Mouse (Mus musculus): Measurements from ENCODE around the gene Nfam1. TPM values are rescaled to one million over a fixed set of nuclear protein-coding genes. Genes with fewer than 3 reads are reported as not detected.

Nfam1 gene
- 9.4 and 10.4 TPM in 2 replicates for polyA plus RNA-seq (2015; fragmentation: Nextera tagmentation; extraction: Ambion mirVana)

DNA sequence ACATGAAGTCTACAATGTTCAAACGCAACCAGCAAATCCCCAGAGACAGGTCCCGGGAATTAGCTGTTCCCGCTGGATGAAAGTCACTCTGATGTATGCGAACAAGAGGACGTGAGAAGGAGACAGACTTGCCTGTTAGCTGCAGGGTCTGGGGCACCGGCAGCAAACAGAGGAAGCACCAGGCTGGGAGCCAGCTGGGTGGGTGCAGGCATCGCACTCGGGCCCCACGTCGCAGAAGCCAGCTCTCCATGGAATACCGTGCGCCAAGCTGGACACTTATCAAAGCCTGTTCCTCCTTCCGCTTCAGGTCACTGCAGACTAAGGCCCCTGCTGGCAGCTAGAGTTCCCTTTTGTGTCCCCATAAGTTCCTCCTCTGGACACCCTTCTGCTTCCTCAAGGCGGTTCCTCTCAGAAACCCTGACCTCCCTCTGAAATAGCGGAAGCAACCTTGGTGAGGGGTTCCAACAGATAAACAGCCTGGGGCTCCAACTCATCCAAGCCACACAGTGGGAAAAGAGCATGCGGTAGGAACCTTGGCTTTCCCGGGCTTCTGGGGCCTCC lies at the start of gene Nfam1:
Gene Nfam1, minus strand, starts transcription at position 326 of the 561 bp plus-strand sequence.
- WGBS (ENCODE audit: insufficient replicate concordance), result 18% methylated on average over 17 of the region's 17 CpGs
- ATAC-seq (peak; percentile 33; the same call in 1 of the 2 replicates), DNase-seq (peak; percentile 48)
- Histone ChIP-seq H3K4me1 (ENCODE audit: insufficient read depth) (peaks cover 17% of the 10 kb centered on the region), H3K4me2 (ENCODE audit: low read depth, low read length) (peak within 1 kb of the TSS; percentile 61), H3K9ac (replicated peaks) (peak within 1 kb of the TSS; percentile 48), H3K27me3 (ENCODE audit: insufficient read depth, low read length) (0 out of 2 replicates have a peak, but pooled peaks cover 5% of the 10 kb centered on the region), H3K27ac (ENCODE audit: low read depth) (peak within 1 kb of the TSS; percentile 77), H3K9me3 (ENCODE audit: low read length) (no peaks in the 10 kb centered on the region), H3K4me3 (ENCODE audit: low read depth, low read length) (peak within 1 kb of the TSS; percentile 48), H3K36me3 (replicated peaks; ENCODE audit: insufficient read depth, low read length) (no peaks in the 10 kb centered on the region)
- TF ChIP-seq CTCF (IDR thresholded peaks at IDR 0.05; ENCODE audit: low read depth) (peak; percentile 24; the same call in 1 of the 2 replicates), EP300 (IDR thresholded peaks at IDR 0.05; ENCODE audit: low read depth) (no peak)

DNA sequence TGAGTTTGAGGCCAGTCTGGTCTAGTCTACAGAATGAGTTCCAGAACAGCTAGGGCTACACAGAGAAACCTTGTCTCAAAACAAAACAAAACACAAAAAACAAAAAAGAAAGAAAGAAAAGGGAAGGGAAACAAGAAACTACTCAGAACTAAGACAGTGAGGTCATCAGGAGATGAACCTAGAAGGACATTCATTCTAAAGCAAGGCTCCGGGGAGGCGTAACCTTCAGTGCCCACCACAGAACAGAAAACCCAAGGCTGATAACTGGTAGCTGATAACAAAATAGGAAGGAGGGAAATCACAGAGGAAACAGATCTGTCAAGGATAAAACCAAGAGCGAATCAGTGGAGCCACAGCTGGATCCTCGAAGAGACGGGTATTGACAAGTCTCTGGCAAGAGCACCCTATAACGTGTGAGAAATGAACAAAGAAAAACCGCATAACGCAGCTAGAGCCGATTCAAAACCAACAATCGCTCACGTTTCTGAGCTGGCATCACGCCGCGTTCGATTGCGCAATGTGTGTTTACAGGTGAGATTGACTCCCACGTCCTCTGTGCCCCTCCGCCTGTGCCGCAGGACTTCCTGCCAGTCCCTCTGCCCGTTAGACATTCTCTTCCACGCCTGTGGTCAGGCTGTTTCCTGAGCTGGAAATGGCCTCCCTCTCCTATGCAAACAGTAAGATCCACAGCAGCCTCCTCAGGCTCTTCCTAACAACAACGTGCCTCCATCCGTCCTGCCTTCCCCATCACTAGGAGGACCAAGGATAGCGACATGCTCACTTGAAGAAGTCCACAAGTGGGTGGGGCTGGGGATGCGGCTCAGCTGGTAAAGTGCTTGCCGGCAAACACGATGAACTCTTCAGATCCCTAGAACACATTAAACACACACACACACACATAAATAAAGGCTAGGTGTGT lies 42.8 kb upstream of the Nfam1 start:
- WGBS (ENCODE audit: insufficient replicate concordance), result 10% methylated on average over 27 of the region's 27 CpGs

DNA sequence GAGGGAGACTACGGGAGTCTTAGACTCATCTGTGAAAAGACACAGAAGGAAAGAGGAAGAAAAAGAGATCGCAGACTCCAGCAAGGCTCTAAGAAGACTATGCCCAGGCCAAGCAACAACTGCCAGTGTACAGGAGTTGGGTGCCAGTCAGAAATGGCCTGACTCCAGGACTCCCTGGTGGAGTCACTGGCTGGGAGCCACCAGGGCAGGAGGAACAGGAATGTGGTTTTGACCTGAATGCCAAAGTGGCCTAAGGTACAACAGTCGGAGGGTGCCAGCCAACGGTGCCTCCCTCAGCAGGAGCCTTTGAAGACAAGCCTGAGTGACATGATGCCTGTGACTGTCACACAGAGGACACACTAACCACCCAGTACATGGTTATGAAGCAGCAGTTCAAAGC lies 41.1 kb upstream of the Nfam1 start:
- no peaks in the 10 kb centered on the region for H3K9me3 ChIP-seq (ENCODE audit: low read length)
- no peak overlapping the region for H3K4me2 ChIP-seq (ENCODE audit: low read depth, low read length)
- no peak overlapping the region for H3K4me3 ChIP-seq (ENCODE audit: low read depth, low read length)
- ATAC-seq, result no peak
- TF ChIP-seq EP300 (IDR thresholded peaks at IDR 0.05; ENCODE audit: low read depth) (no peak), CTCF (IDR thresholded peaks at IDR 0.05; ENCODE audit: low read depth) (no peak)
- H3K27me3 ChIP-seq (ENCODE audit: insufficient read depth, low read length), result no peaks in the 10 kb centered on the region
- no peak for DNase-seq
- no peaks in the 10 kb centered on the region for H3K4me1 ChIP-seq (ENCODE audit: insufficient read depth)
- 77% methylated on average over 4 of the region's 4 CpGs for WGBS (ENCODE audit: insufficient replicate concordance)
- H3K9ac ChIP-seq (replicated peaks), result no peak overlapping the region
- H3K36me3 ChIP-seq (replicated peaks; ENCODE audit: insufficient read depth, low read length), result no peaks in the 10 kb centered on the region
- H3K27ac ChIP-seq (ENCODE audit: low read depth), result no peak overlapping the region

More for the DNA sequence above, 42.8 kb upstream of the Nfam1 start:
- ATAC-seq, result no peak
- no peaks in the 10 kb centered on the region for H3K36me3 ChIP-seq (replicated peaks; ENCODE audit: insufficient read depth, low read length)
- H3K4me3 ChIP-seq (ENCODE audit: low read depth, low read length), result no peak overlapping the region
- no peaks in the 10 kb centered on the region for H3K27me3 ChIP-seq (ENCODE audit: insufficient read depth, low read length)
- no peak for TF ChIP-seq EP300 (IDR thresholded peaks at IDR 0.05; ENCODE audit: low read depth)
- TF ChIP-seq CTCF (IDR thresholded peaks at IDR 0.05; ENCODE audit: low read depth), result no peak
- no peak overlapping the region for H3K27ac ChIP-seq (ENCODE audit: low read depth)
- peak; percentile 51 for DNase-seq
- H3K4me2 ChIP-seq (ENCODE audit: low read depth, low read length), result peak overlapping the region; percentile 47
- no peaks in the 10 kb centered on the region for H3K4me1 ChIP-seq (ENCODE audit: insufficient read depth)
- H3K9me3 ChIP-seq (ENCODE audit: low read length), result no peaks in the 10 kb centered on the region
- no peak overlapping the region for H3K9ac ChIP-seq (replicated peaks)

DNA sequence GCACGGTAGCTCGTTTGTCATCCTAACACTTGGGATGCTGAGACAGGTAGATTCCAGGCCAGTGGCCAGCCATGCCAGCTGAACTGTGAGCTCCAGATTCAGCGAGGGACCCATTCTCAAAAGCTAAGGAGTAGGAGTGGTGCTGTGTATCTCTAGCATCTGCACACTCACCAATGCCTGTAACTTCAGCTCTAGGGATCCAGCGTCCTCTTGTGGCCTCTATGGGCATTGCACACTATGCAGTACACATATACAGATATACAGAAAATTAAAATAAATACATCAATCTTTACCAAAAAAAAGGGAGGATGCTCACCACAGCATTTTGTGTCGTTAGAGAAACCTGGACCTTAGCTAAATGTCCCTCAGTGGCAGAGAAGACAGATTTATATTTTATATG lies 38.6 kb upstream of the Nfam1 start:
- TF ChIP-seq CTCF (IDR thresholded peaks at IDR 0.05; ENCODE audit: low read depth), result peak; percentile 47
- no peak for TF ChIP-seq EP300 (IDR thresholded peaks at IDR 0.05; ENCODE audit: low read depth)
- no peak for DNase-seq
- Histone ChIP-seq H3K9me3 (ENCODE audit: low read length) (no peaks in the 10 kb centered on the region), H3K4me3 (ENCODE audit: low read depth, low read length) (no peak overlapping the region), H3K27ac (ENCODE audit: low read depth) (no peak overlapping the region), H3K27me3 (ENCODE audit: insufficient read depth, low read length) (no peaks in the 10 kb centered on the region), H3K9ac (replicated peaks) (no peak overlapping the region), H3K4me2 (ENCODE audit: low read depth, low read length) (no peak overlapping the region), H3K36me3 (replicated peaks; ENCODE audit: insufficient read depth, low read length) (no peaks in the 10 kb centered on the region), H3K4me1 (ENCODE audit: insufficient read depth) (no peaks in the 10 kb centered on the region)
- 82% methylated on average over 5 of the region's 5 CpGs for WGBS (ENCODE audit: insufficient replicate concordance)
- no peak for ATAC-seq

DNA sequence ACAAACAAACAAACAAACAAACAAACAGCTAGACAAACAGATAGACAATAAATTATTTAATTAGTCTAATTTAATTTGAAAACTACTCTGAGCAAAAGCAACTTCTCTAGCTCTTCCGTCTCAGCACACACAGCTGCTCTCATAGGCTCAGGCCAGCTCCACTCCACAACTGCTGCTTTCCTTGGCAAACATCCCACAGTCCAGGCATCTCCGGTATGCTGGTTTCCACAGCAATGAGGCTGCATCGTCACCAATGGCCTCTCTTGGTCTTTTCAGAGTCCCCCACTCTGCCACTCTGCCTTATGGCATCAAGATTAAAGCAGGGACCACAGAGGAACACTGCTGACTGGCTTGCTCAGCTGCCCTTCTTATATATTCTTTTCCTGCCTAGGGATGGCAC lies 37.8 kb upstream of the Nfam1 start:
- Histone ChIP-seq H3K4me2 (ENCODE audit: low read depth, low read length) (no peak overlapping the region), H3K4me3 (ENCODE audit: low read depth, low read length) (no peak overlapping the region), H3K27ac (ENCODE audit: low read depth) (no peak overlapping the region), H3K9ac (replicated peaks) (no peak overlapping the region), H3K9me3 (ENCODE audit: low read length) (no peaks in the 10 kb centered on the region), H3K27me3 (ENCODE audit: insufficient read depth, low read length) (no peaks in the 10 kb centered on the region), H3K36me3 (replicated peaks; ENCODE audit: insufficient read depth, low read length) (no peaks in the 10 kb centered on the region), H3K4me1 (ENCODE audit: insufficient read depth) (no peaks in the 10 kb centered on the region)
- no peak for ATAC-seq
- DNase-seq, result no peak
- 73% methylated on average over 3 of the region's 3 CpGs for WGBS (ENCODE audit: insufficient replicate concordance)
- TF ChIP-seq CTCF (IDR thresholded peaks at IDR 0.05; ENCODE audit: low read depth) (no peak), EP300 (IDR thresholded peaks at IDR 0.05; ENCODE audit: low read depth) (no peak)

DNA sequence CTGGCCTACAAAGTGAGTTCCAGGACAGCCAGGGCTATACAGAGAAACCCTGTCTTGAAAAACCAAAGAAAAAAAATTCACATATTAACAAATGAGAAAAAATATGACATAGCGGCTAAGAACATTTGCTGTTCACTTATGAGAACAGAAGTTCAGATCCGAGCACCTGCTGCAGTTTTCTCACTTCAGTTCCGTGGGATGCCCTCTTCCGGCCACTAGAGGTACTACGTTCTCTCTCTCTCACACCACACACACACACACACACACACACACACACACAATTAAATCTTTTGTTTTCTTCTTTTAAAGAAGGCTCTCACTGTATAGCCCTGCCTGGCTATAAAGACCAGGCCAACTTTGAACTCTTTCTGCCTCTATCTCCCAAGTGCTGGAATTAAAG lies 35.2 kb upstream of the Nfam1 start:
- Histone ChIP-seq H3K9me3 (ENCODE audit: low read length) (no peaks in the 10 kb centered on the region), H3K27me3 (ENCODE audit: insufficient read depth, low read length) (no peaks in the 10 kb centered on the region), H3K4me2 (ENCODE audit: low read depth, low read length) (no peak overlapping the region), H3K27ac (ENCODE audit: low read depth) (no peak overlapping the region), H3K9ac (replicated peaks) (no peak overlapping the region), H3K36me3 (replicated peaks; ENCODE audit: insufficient read depth, low read length) (no peaks in the 10 kb centered on the region), H3K4me1 (ENCODE audit: insufficient read depth) (no peaks in the 10 kb centered on the region), H3K4me3 (ENCODE audit: low read depth, low read length) (no peak overlapping the region)
- TF ChIP-seq CTCF (IDR thresholded peaks at IDR 0.05; ENCODE audit: low read depth), result no peak
- no peak for TF ChIP-seq EP300 (IDR thresholded peaks at IDR 0.05; ENCODE audit: low read depth)
- DNase-seq (no peak), ATAC-seq (no peak)
- 77% methylated on average over 5 of the region's 5 CpGs for WGBS (ENCODE audit: insufficient replicate concordance)
